8 mouse cellular contexts compared by ENCODE assay signal in the genomic region with DNA sequence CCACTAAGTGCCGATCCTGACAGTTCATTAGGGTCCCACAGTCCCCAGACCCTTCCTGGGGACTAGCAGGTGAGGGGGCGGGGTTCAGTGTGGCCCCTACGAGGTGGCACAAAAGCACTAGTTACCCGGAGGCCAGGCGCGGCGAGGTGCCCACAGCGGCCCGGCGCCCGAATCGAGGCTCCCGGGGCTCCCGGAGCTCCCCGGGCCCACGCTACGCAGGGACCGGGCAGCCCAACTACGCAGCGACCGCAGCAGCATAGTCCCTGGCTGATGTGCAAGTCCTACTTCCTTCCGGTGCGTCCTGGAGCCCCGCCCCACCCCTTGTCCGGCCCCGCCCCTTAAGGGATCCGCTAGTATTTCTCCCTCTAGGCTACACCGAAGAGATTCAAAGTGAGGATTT. TPM values are rescaled to one million over a fixed set of nuclear protein-coding genes. Genes with fewer than 3 reads are reported as not detected.
DNase-seq lines count a peak whose midpoint lies in the region; ATAC-seq and TF ChIP-seq lines count a peak whose summit lies in the region.

Gene Tk2 (minus strand): TSS at position 283 of the 400 bp plus-strand sequence.

- H3K4me2 ChIP-seq in forebrain, embryonic 12.5 days: peak within 1 kb of the TSS; percentile 79
- H3K4me2 ChIP-seq in heart, embryonic 16.5 days (ENCODE audit: low read depth, low read length): peak within 1 kb of the TSS; percentile 68
- peak within 1 kb of the TSS; percentile 93 for H3K4me2 ChIP-seq in liver, embryonic 15.5 days
- H3K4me2 ChIP-seq in neural tube, embryonic 11.5 days (ENCODE audit: low read depth): peak within 1 kb of the TSS; percentile 77
- peak within 1 kb of the TSS; percentile 81 for H3K4me2 ChIP-seq in stomach, embryonic 16.5 days (ENCODE audit: low read depth, low read length)

- no peaks in the 10 kb centered on the region for H3K4me1 ChIP-seq in ES-Bruce4 (ENCODE audit: control insufficient read depth, insufficient read depth, low read length)
- H3K4me1 ChIP-seq in forebrain, embryonic 12.5 days: peaks cover 21% of the 10 kb centered on the region
- H3K4me1 ChIP-seq in heart, embryonic 16.5 days (ENCODE audit: control insufficient read depth, insufficient read depth, low read length): peaks cover 13% of the 10 kb centered on the region
- peaks cover 45% of the 10 kb centered on the region for H3K4me1 ChIP-seq in liver, embryonic 15.5 days (replicated peaks)
- peaks cover 8% of the 10 kb centered on the region; the same call in 1 of the 2 replicates for H3K4me1 ChIP-seq in neural tube, embryonic 11.5 days (ENCODE audit: control insufficient read depth, insufficient read depth, low read length)
- peaks cover 21% of the 10 kb centered on the region for H3K4me1 ChIP-seq in stomach, embryonic 16.5 days (ENCODE audit: control insufficient read depth, insufficient read depth, low read length)

- no peaks in the 10 kb centered on the region for H3K9me3 ChIP-seq in ES-Bruce4 (replicated peaks; ENCODE audit: control insufficient read depth, insufficient read depth, low read length, poor library complexity, severe bottlenecking)
- no peaks in the 10 kb centered on the region for H3K9me3 ChIP-seq in forebrain, embryonic 12.5 days
- no peaks in the 10 kb centered on the region for H3K9me3 ChIP-seq in heart, embryonic 16.5 days (replicated peaks; ENCODE audit: control insufficient read depth, low read length)
- no peaks in the 10 kb centered on the region for H3K9me3 ChIP-seq in liver, embryonic 15.5 days (replicated peaks)
- H3K9me3 ChIP-seq in neural tube, embryonic 11.5 days (ENCODE audit: control insufficient read depth, low read length): no peaks in the 10 kb centered on the region
- no peaks in the 10 kb centered on the region for H3K9me3 ChIP-seq in stomach, embryonic 16.5 days (replicated peaks; ENCODE audit: control insufficient read depth, low read length)

- DNase-seq in c-Kit-positive CD71-positive TER-119-positive erythroid progenitor cells, embryonic 14.5 days (ENCODE audit: low spot score): peak; percentile 77
- peak; percentile 81 to 90 for DNase-seq in kidney, postnatal 36 days
- peak; percentile 81 for DNase-seq in neural tube, embryonic 11.5 days (ENCODE audit: low spot score)

- under 1% methylated on average over 28 of the region's 28 CpGs for WGBS in forebrain, embryonic 12.5 days
- under 1% methylated on average over 28 of the region's 28 CpGs for WGBS in heart, embryonic 16.5 days
- WGBS in liver, embryonic 15.5 days (ENCODE audit: insufficient replicate concordance): under 1% methylated on average over 28 of the region's 28 CpGs
- WGBS in neural tube, embryonic 11.5 days: under 1% methylated on average over 28 of the region's 28 CpGs
- 0% methylated on average over 28 of the region's 28 CpGs for WGBS in stomach, embryonic 16.5 days

- no peak for TF ChIP-seq CTCF in ES-Bruce4 (IDR thresholded peaks at IDR 0.05; ENCODE audit: low read depth, low read length)

- H3K36me3 ChIP-seq in ES-Bruce4 (ENCODE audit: control insufficient read depth, insufficient read depth, low read length, poor library complexity, severe bottlenecking): no peaks in the 10 kb centered on the region
- H3K36me3 ChIP-seq in forebrain, embryonic 12.5 days (replicated peaks): peaks cover 10% of the 10 kb centered on the region
- no peaks in the 10 kb centered on the region for H3K36me3 ChIP-seq in heart, embryonic 16.5 days (ENCODE audit: control insufficient read depth, insufficient read depth)
- no peaks in the 10 kb centered on the region for H3K36me3 ChIP-seq in liver, embryonic 15.5 days (replicated peaks)
- H3K36me3 ChIP-seq in neural tube, embryonic 11.5 days (ENCODE audit: control insufficient read depth, insufficient read depth, low read length): no peaks in the 10 kb centered on the region
- no peaks in the 10 kb centered on the region for H3K36me3 ChIP-seq in stomach, embryonic 16.5 days (ENCODE audit: control insufficient read depth, insufficient read depth, low read length)

- peak; percentile 91 for ATAC-seq in forebrain, embryonic 12.5 days (ENCODE audit: low FRiP score)
- peak; percentile 81 for ATAC-seq in heart, embryonic 16.5 days (replicated peaks; ENCODE audit: extremely low read depth, insufficient read depth, low FRiP score)
- ATAC-seq in liver, embryonic 15.5 days (ENCODE audit: insufficient read depth): peak; percentile 75
- ATAC-seq in neural tube, embryonic 11.5 days (ENCODE audit: insufficient read depth, low FRiP score, low TSS enrichment): peak; percentile 85
- ATAC-seq in stomach, embryonic 16.5 days (ENCODE audit: insufficient read depth, low FRiP score): peak; percentile 85

- H3K4me3 ChIP-seq in ES-Bruce4 (ENCODE audit: low read depth, low read length): peak within 1 kb of the TSS; percentile 81
- H3K4me3 ChIP-seq in forebrain, embryonic 12.5 days (replicated peaks): peak within 1 kb of the TSS; percentile 86
- H3K4me3 ChIP-seq in heart, embryonic 16.5 days (ENCODE audit: low read length): peak within 1 kb of the TSS; percentile 82
- peak within 1 kb of the TSS; percentile 89 for H3K4me3 ChIP-seq in liver, embryonic 15.5 days (replicated peaks)
- H3K4me3 ChIP-seq in neural tube, embryonic 11.5 days (ENCODE audit: low read depth, low read length): peak within 1 kb of the TSS; percentile 88
- peak within 1 kb of the TSS; percentile 66 for H3K4me3 ChIP-seq in stomach, embryonic 16.5 days (replicated peaks; ENCODE audit: low read length)

- H3K9ac ChIP-seq in ES-Bruce4 (ENCODE audit: low read depth, poor library complexity, severe bottlenecking): peak within 1 kb of the TSS; percentile 84
- H3K9ac ChIP-seq in forebrain, embryonic 12.5 days: peak within 1 kb of the TSS; percentile 80
- peak within 1 kb of the TSS; percentile 83 for H3K9ac ChIP-seq in heart, embryonic 16.5 days (ENCODE audit: low read length)
- peak within 1 kb of the TSS; percentile 84 for H3K9ac ChIP-seq in liver, embryonic 15.5 days
- peak within 1 kb of the TSS; percentile 86 for H3K9ac ChIP-seq in neural tube, embryonic 11.5 days (ENCODE audit: low read length)
- peak within 1 kb of the TSS; percentile 75 for H3K9ac ChIP-seq in stomach, embryonic 16.5 days (ENCODE audit: low read length)

- H3K27me3 ChIP-seq in ES-Bruce4 (ENCODE audit: control insufficient read depth, insufficient read depth, low read length, poor library complexity, severe bottlenecking): no peaks in the 10 kb centered on the region
- no peaks in the 10 kb centered on the region for H3K27me3 ChIP-seq in forebrain, embryonic 12.5 days
- H3K27me3 ChIP-seq in heart, embryonic 16.5 days (ENCODE audit: control insufficient read depth, insufficient read depth, low read length): no peaks in the 10 kb centered on the region
- H3K27me3 ChIP-seq in liver, embryonic 15.5 days: no peaks in the 10 kb centered on the region
- no peaks in the 10 kb centered on the region for H3K27me3 ChIP-seq in neural tube, embryonic 11.5 days (ENCODE audit: control insufficient read depth, insufficient read depth, low read length)
- H3K27me3 ChIP-seq in stomach, embryonic 16.5 days (ENCODE audit: control insufficient read depth, insufficient read depth, low read length): no peaks in the 10 kb centered on the region

- peak; percentile 32 for TF ChIP-seq POLR2A in ES-Bruce4 (IDR thresholded peaks at IDR 0.05; ENCODE audit: insufficient read depth, low read length)

- TF ChIP-seq EP300 in ES-Bruce4 (IDR thresholded peaks at IDR 0.05; ENCODE audit: insufficient read depth, low read depth, low read length): no peak

- H3K27ac ChIP-seq in ES-Bruce4 (ENCODE audit: insufficient read depth, low read length): no peak within 1 kb of the TSS
- H3K27ac ChIP-seq in forebrain, embryonic 12.5 days: no peak within 1 kb of the TSS; the same call in 1 of the 2 replicates
- peak within 1 kb of the TSS; percentile 6; the same call in 1 of the 2 replicates for H3K27ac ChIP-seq in heart, embryonic 16.5 days (ENCODE audit: low read length)
- H3K27ac ChIP-seq in liver, embryonic 15.5 days (replicated peaks): peak within 1 kb of the TSS; percentile 72
- H3K27ac ChIP-seq in neural tube, embryonic 11.5 days (ENCODE audit: low read depth, low read length): no peak within 1 kb of the TSS
- H3K27ac ChIP-seq in stomach, embryonic 16.5 days (ENCODE audit: low read length): peak within 1 kb of the TSS; percentile 47

RNA-seq across cellular contexts. Expression of gene Tk2, which starts in this region (rescaled TPM):
- 17.2 and 18.0 TPM in 2 replicates for polyA plus RNA-seq in ES-Bruce4 (2011; ENCODE audit: insufficient read depth, insufficient read length, low read depth, missing spikeins)
- 35.4 and 35.9 TPM in 2 replicates for polyA plus RNA-seq in forebrain, embryonic 12.5 days (2016; fragmentation: Nextera tagmentation; extraction: Ambion mirVana)
- 11.4 and 12.9 TPM in 2 replicates for polyA plus RNA-seq in heart, embryonic 16.5 days (2015; fragmentation: Nextera tagmentation; extraction: Ambion mirVana)
- polyA plus RNA-seq in liver, embryonic 15.5 days (2015; fragmentation: Nextera tagmentation; extraction: Ambion mirVana): 7.1 and 7.6 TPM in 2 replicates
- polyA plus RNA-seq in neural tube, embryonic 11.5 days (2014; fragmentation: Nextera tagmentation; extraction: Ambion mirVana): 34.4 and 36.4 TPM in 2 replicates
- polyA plus RNA-seq in stomach, embryonic 16.5 days (2015; fragmentation: Nextera tagmentation; extraction: Ambion mirVana): 15.1 and 16.5 TPM in 2 replicates

Comparison
In these comparisons a context has a peak if more than half of its experiments do, and no peak if none do; other contexts are left out.
1. H3K27ac ChIP-seq: peak in heart, embryonic 16.5 days (single experiment), liver, embryonic 15.5 days (single experiment) and stomach, embryonic 16.5 days (single experiment); none in ES-Bruce4 (single experiment), forebrain, embryonic 12.5 days (single experiment) and neural tube, embryonic 11.5 days (single experiment).
2. Peak in every context shown above with its lines, with median percentiles within 50 percentile points of each other: H3K4me3 ChIP-seq, H3K9ac ChIP-seq, DNase-seq, ATAC-seq and H3K4me2 ChIP-seq.